Mouse (Mus musculus) adrenal gland, adult 2 months (tissue): Measurements from ENCODE around the gene Krt35. TPM values are rescaled to one million over a fixed set of nuclear protein-coding genes. Genes with fewer than 3 reads are reported as not detected.

Source experiments
- DNase-seq: peaks from one replicate; pipeline ENCODE4 v3.0.0; 2021
- polyA plus RNA-seq: library from polyadenylated mRNA; depleted of rRNA; stranded (reverse); fragments of >200 nt; gene quantifications from 2 replicates; pipeline ENCODE4 v1.2.3, GENCODE M21; 2012; rRNA removed
- total RNA-seq, 2 experiments: library from RNA; stranded (reverse); gene quantifications; 2 replicates each; pipeline ENCODE4 v1.2.3; 2021

The Krt35 gene
- total and polyA plus RNA-seq, 3 experiments = not detected

- DNase-seq = no peak
These were observed 29.6 kb downstream of the Krt35 start for GRCm38 (mm10) chr11:100066236-100067010.

- DNase-seq = no peak
These were observed 37.2 kb downstream of the Krt35 start for GRCm38 (mm10) chr11:100058875-100059274.

- DNase-seq = peak; percentile 40
These were observed 40.1 kb downstream of the Krt35 start for GRCm38 (mm10) chr11:100055686-100056655.

DNA sequence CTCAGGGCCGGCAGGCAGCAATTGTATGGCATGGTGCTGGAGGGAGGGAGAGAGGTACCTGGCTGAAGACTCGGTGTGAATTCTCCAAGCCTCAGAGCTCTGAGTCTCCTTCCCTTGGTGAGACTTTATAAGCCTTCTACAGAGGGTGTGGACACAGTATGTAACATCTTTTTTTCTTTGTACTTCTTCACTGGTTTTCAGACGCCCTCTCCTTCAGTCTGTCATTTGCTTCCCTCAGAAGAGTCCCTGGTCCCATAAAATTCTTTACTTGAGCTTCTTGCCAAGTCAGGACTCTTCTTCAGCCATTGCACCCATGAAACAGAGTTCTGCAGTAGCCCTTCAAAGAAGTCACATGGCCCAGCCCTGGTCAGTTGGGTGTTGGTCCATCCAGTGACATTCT, 45.6 kb downstream of the Krt35 start, which contains the start of gene Krt31:
Krt31 (minus strand) TSS at position 101 of the 400 bp plus-strand sequence.
- no peak for DNase-seq

DNA sequence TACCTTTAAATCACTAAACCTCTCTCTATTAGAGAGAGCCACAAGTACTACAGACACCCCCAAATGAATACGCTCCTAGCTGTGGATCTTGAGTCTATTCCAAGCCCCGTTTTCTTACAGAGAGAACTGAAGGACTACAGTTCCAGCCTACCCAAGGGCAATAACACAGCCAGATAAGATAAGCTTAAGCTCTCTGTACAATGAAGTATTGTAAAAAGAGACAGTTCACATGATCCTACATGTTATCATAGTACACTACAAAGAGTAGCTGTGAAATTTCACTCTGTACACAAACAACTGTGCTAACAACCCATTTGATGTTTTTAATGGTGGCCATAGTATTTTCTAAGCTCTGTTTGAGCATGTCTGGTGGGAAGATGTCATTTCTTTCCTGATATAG, 48.8 kb downstream of the Krt35 start:
- no peak for DNase-seq

GRCm38 (mm10) chr11:100046303-100046866, 49.7 kb downstream of the Krt35 start:
- no peak for DNase-seq

Other genes with a start within 250 kb of the Krt35 start
- gene Krtap4-16, start 244.6 kb downstream of the Krt35 start, total RNA-seq = not detected
- gene Krtap4-16, start 244.6 kb downstream of the Krt35 start, polyA plus RNA-seq = not detected in 2 replicates
- gene Gm11568, start 238.3 kb downstream of the Krt35 start, total RNA-seq = not detected
- gene Gm11568, start 238.3 kb downstream of the Krt35 start, polyA plus RNA-seq = not detected in 2 replicates
- gene Gm11559, start 231.8 kb downstream of the Krt35 start, total RNA-seq = not detected
- not detected in 2 replicates for gene Gm11559, start 231.8 kb downstream of the Krt35 start, polyA plus RNA-seq
- gene Krtap9-1, start 222.9 kb downstream of the Krt35 start, total RNA-seq = not detected
- not detected in 2 replicates for gene Krtap9-1, start 222.9 kb downstream of the Krt35 start, polyA plus RNA-seq
- gene Gm11567, start 217.1 kb downstream of the Krt35 start, total RNA-seq = not detected
- gene Gm11567, start 217.1 kb downstream of the Krt35 start, polyA plus RNA-seq = not detected in 2 replicates
- not detected for gene Krtap31-1, start 188.3 kb downstream of the Krt35 start, total RNA-seq
- not detected in 2 replicates for gene Krtap31-1, start 188.3 kb downstream of the Krt35 start, polyA plus RNA-seq
- not detected for gene Gm11565, start 181.5 kb downstream of the Krt35 start, total RNA-seq
- not detected in 2 replicates for gene Gm11565, start 181.5 kb downstream of the Krt35 start, polyA plus RNA-seq
- gene Krtap31-2, start 159.9 kb downstream of the Krt35 start, total RNA-seq = not detected
- gene Krtap31-2, start 159.9 kb downstream of the Krt35 start, polyA plus RNA-seq = not detected in 2 replicates
- gene Krtap9-5, start 147.8 kb downstream of the Krt35 start, total RNA-seq = not detected
- not detected in 2 replicates for gene Krtap9-5, start 147.8 kb downstream of the Krt35 start, polyA plus RNA-seq
- gene Krtap29-1, start 117.2 kb downstream of the Krt35 start, total RNA-seq = not detected
- not detected in 2 replicates for gene Krtap29-1, start 117.2 kb downstream of the Krt35 start, polyA plus RNA-seq
- not detected for gene Krtap16-1, start 109.6 kb downstream of the Krt35 start, total RNA-seq
- gene Krtap16-1, start 109.6 kb downstream of the Krt35 start, polyA plus RNA-seq = not detected in 2 replicates
- not detected for gene Krtap17-1, start 102.2 kb downstream of the Krt35 start, total RNA-seq
- gene Krtap17-1, start 102.2 kb downstream of the Krt35 start, polyA plus RNA-seq = not detected in 2 replicates
- gene Krt33a, start 80.0 kb downstream of the Krt35 start, total RNA-seq = not detected
- not detected in 2 replicates for gene Krt33a, start 80.0 kb downstream of the Krt35 start, polyA plus RNA-seq
- gene Krt33b, start 66.4 kb downstream of the Krt35 start, total RNA-seq = not detected
- gene Krt33b, start 66.4 kb downstream of the Krt35 start, polyA plus RNA-seq = not detected in 2 replicates
- not detected for gene Krt34, start 54.7 kb downstream of the Krt35 start, total RNA-seq
- gene Krt34, start 54.7 kb downstream of the Krt35 start, polyA plus RNA-seq = not detected in 2 replicates
- gene Krt31, start 45.7 kb downstream of the Krt35 start, total RNA-seq = not detected
- gene Krt31, start 45.7 kb downstream of the Krt35 start, polyA plus RNA-seq = not detected in 2 replicates
- not detected for gene Krt32, start 8.0 kb downstream of the Krt35 start, total RNA-seq
- gene Krt32, start 8.0 kb downstream of the Krt35 start, polyA plus RNA-seq = not detected in 2 replicates
- under 1 TPM; 0.28 to 0.43 TPM for gene Krt36, start 9.4 kb upstream of the Krt35 start, total RNA-seq
- gene Krt36, start 9.4 kb upstream of the Krt35 start, polyA plus RNA-seq = 0.31 and 0.50 TPM in 2 replicates
- not detected for gene Krt13, start 25.3 kb upstream of the Krt35 start, total RNA-seq
- not detected in 2 replicates for gene Krt13, start 25.3 kb upstream of the Krt35 start, polyA plus RNA-seq
- not detected for gene Krt15, start 39.7 kb upstream of the Krt35 start, total RNA-seq
- not detected in 2 replicates for gene Krt15, start 39.7 kb upstream of the Krt35 start, polyA plus RNA-seq
- gene Krt19, start 52.4 kb upstream of the Krt35 start, total RNA-seq = 1 to 10 TPM; 6.1 to 8.6 TPM
- gene Krt19, start 52.4 kb upstream of the Krt35 start, polyA plus RNA-seq = 2.6 and 4.4 TPM in 2 replicates
- gene Krt9, start 97.0 kb upstream of the Krt35 start, total RNA-seq = not detected
- gene Krt9, start 97.0 kb upstream of the Krt35 start, polyA plus RNA-seq = not detected in 2 replicates
- under 1 TPM in 1 of 2 experiments, not detected in 1; 0.52 TPM for gene Krt14, start 111.3 kb upstream of the Krt35 start, total RNA-seq
- gene Krt14, start 111.3 kb upstream of the Krt35 start, polyA plus RNA-seq = 0.12 and 0.13 TPM in 2 replicates
- not detected for gene Krt16, start 152.7 kb upstream of the Krt35 start, total RNA-seq
- not detected in 2 replicates for gene Krt16, start 152.7 kb upstream of the Krt35 start, polyA plus RNA-seq
- gene Krt17, start 164.8 kb upstream of the Krt35 start, total RNA-seq = not detected
- gene Krt17, start 164.8 kb upstream of the Krt35 start, polyA plus RNA-seq = not detected in 2 replicates
- not detected for gene Krt42, start 173.6 kb upstream of the Krt35 start, total RNA-seq
- 0.12 TPM in 1 of 2 replicates, not detected in the other for gene Krt42, start 173.6 kb upstream of the Krt35 start, polyA plus RNA-seq
- 1,000 to 10,000 TPM; 1,002 to 1,252 TPM for gene Eif1, start 223.6 kb upstream of the Krt35 start, total RNA-seq
- 121 and 147 TPM in 2 replicates for gene Eif1, start 223.6 kb upstream of the Krt35 start, polyA plus RNA-seq
- not detected for gene Gast, start 238.2 kb upstream of the Krt35 start, total RNA-seq
- gene Gast, start 238.2 kb upstream of the Krt35 start, polyA plus RNA-seq = not detected in 2 replicates